8 mouse cellular contexts compared by ENCODE assay signal in genomic region chr4:82513426-82513750, GRCm38 (mm10).
DNase-seq lines count a peak whose midpoint lies in the region; ATAC-seq and TF ChIP-seq lines count a peak whose summit lies in the region.

No protein-coding gene starts in this region.

- no peak; the same call in 1 of the 2 replicates for ATAC-seq in intestine, postnatal 0 days
- peak; percentile 73; the same call in 1 of the 2 replicates for ATAC-seq in neural tube, embryonic 13.5 days (ENCODE audit: low read depth)

- H3K4me3 ChIP-seq in lung, adult 2 months (replicated peaks; ENCODE audit: extremely low read depth, low read depth, low read length) = peak overlapping the region; percentile 65
- H3K4me3 ChIP-seq in forebrain, embryonic 10.5 days = peak overlapping the region; percentile 83
- H3K4me3 ChIP-seq in intestine, postnatal 0 days (ENCODE audit: low read depth, low read length) = peak overlapping the region; percentile 51
- peak overlapping the region; percentile 91 for H3K4me3 ChIP-seq in neural tube, embryonic 13.5 days

- H3K9ac ChIP-seq in intestine, postnatal 0 days (ENCODE audit: low read depth, low read length) = peak overlapping the region; percentile 19; the same call in 1 of the 2 replicates
- peak overlapping the region; percentile 85 for H3K9ac ChIP-seq in neural tube, embryonic 13.5 days

- no peak for TF ChIP-seq CTCF in lung, adult 2 months (IDR thresholded peaks at IDR 0.05; ENCODE audit: insufficient read depth, low read length)
- no peak for TF ChIP-seq CTCF in intestine, postnatal 0 days (IDR thresholded peaks at IDR 0.05; ENCODE audit: low read depth)

- no peak for TF ChIP-seq POLR2A in lung, adult 2 months (IDR thresholded peaks at IDR 0.05; ENCODE audit: borderline replicate concordance, extremely low read depth, low read depth, low read length)

- 2% methylated on average over 14 of the region's 14 CpGs for WGBS in lung, adult 2 months
- 1% methylated on average over 14 of the region's 14 CpGs for WGBS in forebrain, embryonic 10.5 days
- WGBS in intestine, postnatal 0 days = under 1% methylated on average over 14 of the region's 14 CpGs
- under 1% methylated on average over 14 of the region's 14 CpGs for WGBS in neural tube, embryonic 13.5 days

- H3K27me3 ChIP-seq in forebrain, embryonic 10.5 days (ENCODE audit: poor library complexity, severe bottlenecking) = peaks cover 6% of the 10 kb centered on the region; the same call in 1 of the 2 replicates
- no peaks in the 10 kb centered on the region for H3K27me3 ChIP-seq in intestine, postnatal 0 days (replicated peaks; ENCODE audit: control insufficient read depth, insufficient read depth, low read length)
- H3K27me3 ChIP-seq in neural tube, embryonic 13.5 days = no peaks in the 10 kb centered on the region

- H3K4me2 ChIP-seq in intestine, postnatal 0 days (replicated peaks; ENCODE audit: low read depth) = peak overlapping the region; percentile 89
- H3K4me2 ChIP-seq in neural tube, embryonic 13.5 days = peak overlapping the region; percentile 77

- no peaks in the 10 kb centered on the region for H3K9me3 ChIP-seq in forebrain, embryonic 10.5 days
- H3K9me3 ChIP-seq in intestine, postnatal 0 days (ENCODE audit: control insufficient read depth) = no peaks in the 10 kb centered on the region
- no peaks in the 10 kb centered on the region for H3K9me3 ChIP-seq in neural tube, embryonic 13.5 days

- H3K36me3 ChIP-seq in forebrain, embryonic 10.5 days (replicated peaks) = no peaks in the 10 kb centered on the region
- no peaks in the 10 kb centered on the region for H3K36me3 ChIP-seq in intestine, postnatal 0 days (ENCODE audit: control insufficient read depth, insufficient read depth)
- no peaks in the 10 kb centered on the region for H3K36me3 ChIP-seq in neural tube, embryonic 13.5 days

- H3K4me1 ChIP-seq in lung, adult 2 months (ENCODE audit: control insufficient read depth, insufficient read depth, low read length) = peaks cover 8% of the 10 kb centered on the region; the same call in 1 of the 2 replicates
- H3K4me1 ChIP-seq in forebrain, embryonic 10.5 days = peaks cover 64% of the 10 kb centered on the region
- H3K4me1 ChIP-seq in intestine, postnatal 0 days (replicated peaks; ENCODE audit: control insufficient read depth, insufficient read depth, low read length) = no peaks in the 10 kb centered on the region
- H3K4me1 ChIP-seq in neural tube, embryonic 13.5 days (replicated peaks) = peaks cover 56% of the 10 kb centered on the region

- H3K27ac ChIP-seq in forebrain, embryonic 10.5 days = peak overlapping the region; percentile 99
- H3K27ac ChIP-seq in intestine, postnatal 0 days (ENCODE audit: low read depth, low read length) = peak overlapping the region; percentile 36; the same call in 1 of the 2 replicates
- peak overlapping the region; percentile 99 for H3K27ac ChIP-seq in neural tube, embryonic 13.5 days (replicated peaks)

- DNase-seq in lung, adult 2 months = no peak
- no peak for DNase-seq in lung, postnatal 14 days
- no peak for DNase-seq in forebrain, embryonic 10.5 days (ENCODE audit: extremely low spot score, low spot score)
- DNase-seq in ovary, postnatal 36 days (ENCODE audit: low spot score) = no peak
- DNase-seq in embryo, embryonic 11 days = no peak
- no peak for DNase-seq in left cerebral cortex, adult 18-20 months (ENCODE audit: low spot score in 2 of 2)

Comparison
In these comparisons a context has a peak if more than half of its experiments do, and no peak if none do; other contexts are left out.
1. H3K27ac ChIP-seq: peak in every context shown above with its lines; median percentile 99 in forebrain, embryonic 10.5 days; 99 in neural tube, embryonic 13.5 days; 36 in intestine, postnatal 0 days.